Mouse (Mus musculus) ovary, postnatal 10 days (tissue): ENCODE measurements around the gene Mmd2.

Experiments
- DNase-seq: peaks from one replicate; pipeline ENCODE4 v3.0.0; 2022; ENCODE audit warnings: low spot score

Mmd2 gene

DNA sequence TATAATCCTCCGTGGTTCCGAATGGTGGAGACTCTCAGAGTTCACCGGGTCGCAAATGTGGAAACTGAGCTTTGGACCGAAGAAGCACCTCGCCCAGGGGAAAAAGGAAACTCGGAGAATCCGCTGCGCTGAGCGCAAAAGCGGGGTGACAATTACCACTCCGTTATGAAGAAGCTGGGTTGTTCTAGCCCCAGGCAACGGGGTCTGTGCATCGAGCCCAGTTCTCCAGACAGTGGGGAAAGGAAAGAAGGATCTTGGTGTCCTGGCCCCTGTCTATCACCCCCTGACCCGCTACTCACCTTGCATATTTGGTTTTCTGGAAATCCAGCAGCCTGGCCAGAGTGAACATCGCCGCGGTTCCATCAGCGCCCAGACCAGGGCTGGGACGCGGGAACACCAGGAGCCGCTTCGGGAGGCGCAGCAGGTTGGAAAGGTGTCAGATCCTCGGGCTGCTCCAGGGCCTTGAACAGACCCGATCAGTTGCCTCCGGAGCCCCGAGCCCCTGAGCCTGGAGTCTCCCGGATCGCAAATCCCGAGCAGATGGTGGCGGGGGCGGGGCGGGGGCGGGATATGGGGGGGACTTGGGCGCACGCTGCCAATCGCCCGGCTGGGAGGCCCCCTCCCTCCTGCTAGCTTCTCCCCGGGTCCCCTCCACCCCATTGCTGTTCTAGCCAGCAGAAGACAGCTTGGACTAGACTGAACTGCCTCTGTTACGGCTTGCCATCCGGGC, at the start of gene Mmd2:
Gene Mmd2 (minus strand): TSS at position 542 of the 730 bp plus-strand sequence.
- no peak for DNase-seq

DNA sequence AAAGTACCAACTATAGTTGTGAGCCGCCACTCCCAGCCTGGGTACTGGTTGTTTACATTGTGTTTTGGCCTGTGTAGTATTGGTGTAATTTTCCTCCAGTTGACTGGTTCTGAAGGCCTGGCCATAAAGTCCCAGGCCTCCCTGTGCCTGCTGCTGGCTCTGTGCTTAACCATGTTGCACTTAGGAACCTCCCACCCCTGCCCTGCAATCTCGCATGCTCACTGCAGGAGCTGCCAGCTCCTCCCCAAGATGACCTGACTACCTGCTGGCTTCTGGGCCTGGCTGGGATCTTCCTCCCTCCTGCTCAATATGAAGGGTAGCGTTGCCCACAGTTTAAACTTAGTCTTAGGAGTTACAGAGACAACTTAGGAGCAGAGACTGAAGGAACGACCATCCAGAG, 43.7 kb upstream of the Mmd2 start:
- no peak for DNase-seq

DNA sequence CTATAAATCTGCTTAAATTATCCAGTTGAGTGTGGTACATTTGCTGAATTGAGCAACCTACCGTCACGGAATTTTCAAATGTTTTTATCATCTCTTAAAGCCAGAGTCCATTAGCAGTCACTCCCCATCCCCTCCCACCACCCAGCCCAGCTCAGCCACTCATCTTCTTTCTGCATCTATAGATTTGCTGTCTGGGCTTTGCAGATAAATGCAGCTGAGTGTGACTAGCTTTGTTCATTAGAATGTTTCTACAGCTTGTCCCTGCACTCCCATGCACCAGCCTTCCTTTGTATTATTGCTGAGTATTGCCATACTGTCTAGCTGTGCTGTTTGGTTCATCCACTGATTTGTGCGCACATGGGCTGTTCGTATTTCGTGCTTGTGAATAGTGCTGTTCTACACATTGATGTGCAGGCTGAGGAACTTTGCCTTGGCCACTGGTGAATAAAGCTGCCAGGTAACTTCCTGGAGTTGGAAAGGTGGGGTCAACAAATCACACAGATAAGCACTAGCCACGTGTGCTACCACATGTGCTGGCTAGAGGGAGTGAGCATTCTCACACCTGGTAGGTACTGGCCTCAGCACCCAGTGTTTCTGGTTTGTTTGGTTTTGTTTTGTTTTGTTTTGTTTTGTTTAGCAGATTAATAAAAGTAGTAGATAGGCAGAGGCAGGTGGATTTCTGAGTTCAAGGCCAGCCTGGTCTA, 42.3 kb upstream of the Mmd2 start:
- no peak for DNase-seq

DNA sequence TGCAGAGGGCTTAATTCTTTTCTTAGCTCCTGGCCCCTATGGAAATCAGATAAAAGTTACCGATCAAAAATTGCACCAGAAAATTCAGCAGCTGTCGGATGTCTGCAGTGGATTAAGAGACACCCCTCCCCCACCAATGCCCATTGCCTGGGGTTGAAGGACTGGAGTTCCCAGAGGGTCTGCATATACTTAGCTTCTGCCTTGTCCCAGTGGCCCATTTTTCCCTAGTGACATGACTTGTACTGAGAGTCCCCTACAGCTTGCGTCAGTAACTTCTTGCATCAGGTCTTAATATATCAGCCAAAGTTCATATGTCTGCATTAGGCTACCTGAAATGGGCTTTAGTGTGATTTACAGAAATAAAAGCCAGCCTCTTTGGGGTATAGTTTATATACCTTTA, 41.8 kb upstream of the Mmd2 start:
- DNase-seq: no peak

DNA sequence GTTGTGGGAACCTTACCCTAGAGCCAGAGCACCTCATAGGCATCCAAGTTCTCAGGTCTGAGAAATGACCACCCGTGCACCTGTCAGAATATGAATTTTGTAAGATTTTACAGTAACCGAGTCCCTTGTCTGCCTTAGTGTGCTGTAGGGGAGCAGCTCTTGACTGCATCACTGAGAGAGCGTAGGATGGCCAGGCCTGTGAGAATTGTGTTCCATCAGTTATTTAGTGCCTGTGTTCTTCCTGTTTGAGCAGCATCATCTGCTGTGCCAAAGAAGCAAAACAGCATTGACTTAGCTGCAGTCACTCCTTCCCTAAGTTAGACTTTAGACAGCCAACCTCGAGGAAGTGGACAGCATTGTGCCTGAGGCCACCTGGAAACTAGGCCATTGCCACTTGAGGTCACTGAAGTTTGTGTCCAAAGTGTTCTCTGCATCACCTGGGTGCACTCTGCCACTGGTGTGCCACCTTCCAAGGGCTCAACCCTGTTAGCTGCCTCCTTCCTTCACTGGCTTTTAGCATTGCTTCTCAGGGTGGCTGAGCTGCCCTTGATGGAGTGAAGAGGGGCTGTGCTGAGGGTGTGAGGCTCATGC, 41.0 kb upstream of the Mmd2 start:
- no peak for DNase-seq

DNA sequence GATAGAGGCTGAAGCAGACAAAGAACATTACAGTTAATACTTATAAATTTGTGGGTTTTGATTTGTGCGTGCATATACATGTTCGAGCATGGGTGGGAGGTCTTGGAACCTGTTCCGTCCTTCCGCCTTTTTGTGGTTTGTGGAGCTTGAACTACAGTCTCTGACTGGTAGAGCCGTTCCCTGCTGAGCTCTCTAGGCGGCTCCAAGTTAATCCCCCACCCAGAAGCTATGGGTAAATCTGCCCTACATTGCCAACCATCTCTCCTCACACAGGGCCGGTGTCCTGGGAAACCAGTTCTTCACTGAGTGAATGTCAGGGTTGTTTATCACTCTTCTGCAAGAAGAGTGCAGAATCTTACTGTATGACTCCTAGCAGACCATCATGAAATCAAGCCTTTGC, 39.6 kb upstream of the Mmd2 start:
- DNase-seq: no peak

DNA sequence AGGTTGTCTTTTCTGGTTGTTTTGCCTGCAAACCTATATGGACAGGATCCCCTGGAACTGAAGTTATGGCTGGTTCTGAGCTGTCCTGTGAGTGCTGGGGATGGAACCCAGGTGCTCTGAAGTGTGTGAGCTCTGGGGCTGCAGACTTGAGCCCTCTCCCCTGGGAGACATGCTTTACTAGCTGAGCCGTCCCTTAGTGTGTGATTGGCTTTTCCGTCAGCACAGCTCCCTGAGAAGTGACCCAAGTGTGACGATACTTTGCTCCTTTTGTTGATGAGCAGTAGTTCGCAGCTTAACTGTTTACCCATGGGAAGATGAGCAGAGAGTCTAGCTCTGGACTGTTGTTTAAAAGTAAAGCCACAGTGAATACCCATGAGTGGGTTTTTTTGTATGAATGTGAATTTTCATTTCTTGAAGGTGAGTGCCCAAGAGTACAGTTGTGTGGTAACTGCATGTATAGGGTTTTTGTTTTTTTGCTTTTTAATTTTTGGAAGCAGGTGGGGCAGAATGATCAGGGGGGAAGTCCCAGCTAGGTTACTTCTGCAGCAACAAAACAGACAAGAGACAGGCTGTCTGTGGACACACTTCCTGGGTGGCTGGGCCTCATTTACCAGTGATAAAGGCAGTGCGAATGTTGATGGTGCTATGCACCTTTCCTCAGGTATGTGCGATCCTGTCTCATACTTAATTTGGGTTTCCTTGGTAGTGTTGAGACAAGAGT, 32.9 kb upstream of the Mmd2 start:
- DNase-seq: no peak

DNA sequence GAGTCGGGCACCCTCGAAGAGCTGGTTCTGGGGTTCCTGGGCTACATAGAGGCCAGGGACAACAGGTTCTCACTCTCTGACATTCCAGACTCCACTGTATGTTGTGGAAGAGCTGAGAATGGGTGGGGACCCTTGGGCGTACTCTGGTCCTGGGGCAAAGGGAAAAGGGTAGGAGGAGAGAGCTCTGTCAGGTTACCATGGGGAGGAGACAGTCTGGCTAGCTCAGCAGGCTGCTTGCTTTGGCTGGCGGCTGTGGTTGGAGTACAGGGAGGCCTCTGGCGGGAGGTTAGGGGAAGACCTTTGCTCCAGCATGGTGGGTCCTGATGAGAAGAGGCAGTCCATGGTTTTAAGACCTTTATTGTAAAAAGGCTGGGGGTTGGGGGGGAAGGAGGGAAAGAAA, 31.5 kb upstream of the Mmd2 start:
- DNase-seq: no peak

DNA sequence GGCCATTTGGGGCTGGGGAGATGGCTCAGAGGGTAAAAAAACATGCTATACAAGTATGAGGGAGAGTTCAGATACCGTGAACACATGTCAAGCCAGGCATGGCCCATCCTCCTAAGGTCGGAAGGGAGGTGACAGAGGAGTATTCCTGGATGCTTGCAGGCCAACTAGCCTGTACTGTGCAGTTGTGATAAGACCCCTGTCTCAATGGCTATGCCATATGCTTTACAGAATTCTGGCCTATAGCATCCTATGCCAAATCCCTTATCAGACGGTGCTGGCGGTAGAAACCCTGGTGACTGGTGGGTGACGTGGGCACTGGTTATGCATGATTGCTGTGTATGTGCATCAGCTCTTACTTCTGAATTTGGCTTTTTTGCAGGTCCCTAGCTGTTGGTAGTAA, 29.2 kb upstream of the Mmd2 start:
- no peak for DNase-seq

DNA sequence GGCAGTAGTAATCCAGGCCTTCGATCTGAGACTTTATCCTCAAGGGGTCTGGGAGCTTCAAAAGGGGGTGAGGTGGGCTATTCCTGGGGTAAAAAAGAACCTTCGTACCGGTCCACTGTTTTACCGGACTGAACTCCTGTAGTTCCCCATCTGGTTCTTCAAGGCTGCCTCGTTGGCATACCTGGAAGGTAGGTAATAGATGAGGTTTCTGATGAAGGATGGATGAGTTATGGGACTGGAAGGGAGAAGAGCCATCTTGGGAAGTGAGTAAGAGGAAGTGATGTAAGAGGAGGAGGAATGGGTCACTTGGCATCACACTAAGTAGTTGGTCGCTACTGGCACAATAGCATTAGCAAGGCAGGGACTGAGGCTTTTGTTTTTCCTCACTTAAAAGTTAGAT, 21.6 kb upstream of the Mmd2 start:
- DNase-seq: no peak

DNA sequence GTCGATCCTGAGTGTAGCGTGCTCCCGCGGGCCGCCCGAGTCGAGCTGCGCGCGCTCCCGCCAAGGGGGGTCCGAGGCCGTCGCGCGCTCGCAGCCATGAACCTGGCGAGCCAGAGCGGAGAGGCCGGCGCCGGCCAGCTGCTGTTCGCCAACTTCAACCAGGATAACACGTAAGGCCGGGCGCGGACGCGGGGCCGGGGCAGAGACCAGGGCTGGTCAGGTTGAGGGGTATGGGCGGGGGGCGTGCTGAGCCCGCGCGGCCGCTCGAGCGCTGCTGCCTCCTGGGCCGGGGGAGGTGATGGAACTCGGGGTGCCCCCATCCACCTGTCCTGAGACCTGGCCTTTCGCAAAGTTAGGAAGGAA, 21.0 kb upstream of the Mmd2 start:
- no peak for DNase-seq

DNA sequence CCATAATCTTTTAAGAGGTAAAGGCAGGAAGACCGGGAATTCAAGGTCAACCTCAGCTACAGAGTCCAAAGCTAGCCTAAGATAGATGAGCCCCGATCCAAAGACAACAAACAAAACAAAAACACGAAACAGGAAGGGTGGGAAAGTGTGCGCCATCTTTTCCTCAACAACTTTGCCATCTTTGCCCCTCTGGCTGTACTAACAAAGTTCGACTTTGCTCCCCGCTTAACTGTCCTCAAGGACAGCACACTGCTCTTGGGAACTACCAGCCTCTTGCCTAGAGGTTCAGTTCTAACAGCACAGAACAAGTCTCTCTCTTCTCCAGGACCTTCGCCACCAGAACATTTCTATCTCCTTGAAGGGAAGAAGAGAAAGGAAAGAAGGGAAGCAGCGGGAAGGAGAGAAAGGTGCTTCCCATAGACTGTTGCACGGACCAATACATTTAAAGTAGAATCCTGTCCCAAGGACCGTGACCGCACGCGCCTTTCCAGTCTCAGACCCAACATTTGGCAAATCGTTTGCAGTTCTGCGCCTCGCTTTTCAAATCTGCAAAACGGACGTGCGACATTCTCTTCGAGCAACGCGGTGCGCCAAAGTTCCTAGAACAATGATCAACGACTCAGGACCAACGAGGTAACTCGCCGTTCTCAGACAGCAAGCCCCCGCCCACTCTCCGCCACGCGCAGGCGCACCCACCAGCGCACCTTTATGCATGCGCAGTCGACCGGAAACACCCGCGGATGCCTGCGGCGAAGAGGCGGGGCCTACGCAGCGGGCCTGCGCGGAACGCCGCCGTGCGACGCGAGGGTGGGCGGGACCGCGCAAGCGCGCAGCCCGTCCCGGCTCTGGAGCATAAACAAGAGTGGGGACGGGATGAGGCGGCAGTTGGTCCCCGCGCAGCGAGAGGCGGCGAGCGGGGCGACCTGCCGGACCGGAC, 20.4 kb upstream of the Mmd2 start:
- DNase-seq: peak; percentile 91

DNA sequence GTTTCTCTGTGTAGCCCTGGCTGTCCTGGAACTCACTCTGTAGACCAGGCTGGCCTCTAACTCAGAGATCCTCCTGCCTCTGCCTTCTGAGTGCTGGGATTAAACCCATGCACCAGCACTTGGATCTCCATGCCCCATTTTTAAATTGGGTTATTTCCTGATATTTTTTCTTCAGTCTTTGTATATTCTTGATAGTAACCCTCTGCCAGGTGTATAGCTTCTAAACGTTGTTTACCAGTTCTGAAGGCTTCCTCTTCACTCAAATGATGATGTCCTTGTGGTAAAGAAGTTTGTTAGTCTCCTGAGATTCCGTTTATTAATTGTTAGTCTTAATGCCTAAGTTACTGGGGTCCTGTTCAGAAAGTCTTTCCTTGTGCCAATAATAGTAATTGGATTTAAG, 18.8 kb upstream of the Mmd2 start, which contains the start of gene Wipi2:
Gene Wipi2 (plus strand): TSS at position 301 of the 400 bp plus-strand sequence.
- no peak for DNase-seq

DNA sequence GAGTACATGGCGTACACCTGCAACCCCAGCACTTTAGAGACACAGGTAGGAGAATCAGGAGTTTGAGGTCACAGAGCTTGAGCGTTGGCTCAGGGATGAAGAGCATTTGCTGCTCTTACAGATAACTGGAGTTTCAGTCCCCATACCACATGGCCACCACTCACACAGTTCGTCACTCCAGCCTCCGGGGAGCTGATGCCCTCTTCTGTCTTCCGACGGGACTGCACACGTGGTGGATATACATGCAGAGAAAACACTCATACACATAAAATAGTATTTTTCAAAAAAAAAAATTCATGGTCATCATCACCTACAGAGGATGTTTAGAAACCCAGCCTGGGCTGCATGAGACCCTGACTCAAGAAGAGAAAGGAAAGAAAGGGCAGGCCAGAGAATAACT, 14.5 kb upstream of the Mmd2 start:
- DNase-seq: no peak

DNA sequence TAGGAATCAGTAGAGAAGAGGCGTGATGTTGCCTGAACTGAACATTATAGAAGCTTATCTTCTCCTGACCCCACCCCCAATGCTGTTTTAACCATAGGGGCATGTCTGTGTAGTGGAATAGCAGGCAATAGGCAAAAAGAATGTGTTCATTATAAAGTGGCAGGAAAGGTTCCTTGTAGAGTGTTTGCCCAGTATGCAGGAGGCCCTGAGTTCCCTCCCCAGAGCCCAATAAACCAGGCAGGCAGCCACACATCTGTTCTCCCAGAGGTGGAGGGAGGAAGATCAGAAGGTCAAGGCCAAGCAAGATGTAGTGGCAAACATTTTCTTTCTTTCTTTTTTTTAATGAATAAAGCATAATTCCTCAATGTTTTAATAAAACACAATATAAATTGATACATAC, 13.5 kb upstream of the Mmd2 start:
- DNase-seq: no peak

DNA sequence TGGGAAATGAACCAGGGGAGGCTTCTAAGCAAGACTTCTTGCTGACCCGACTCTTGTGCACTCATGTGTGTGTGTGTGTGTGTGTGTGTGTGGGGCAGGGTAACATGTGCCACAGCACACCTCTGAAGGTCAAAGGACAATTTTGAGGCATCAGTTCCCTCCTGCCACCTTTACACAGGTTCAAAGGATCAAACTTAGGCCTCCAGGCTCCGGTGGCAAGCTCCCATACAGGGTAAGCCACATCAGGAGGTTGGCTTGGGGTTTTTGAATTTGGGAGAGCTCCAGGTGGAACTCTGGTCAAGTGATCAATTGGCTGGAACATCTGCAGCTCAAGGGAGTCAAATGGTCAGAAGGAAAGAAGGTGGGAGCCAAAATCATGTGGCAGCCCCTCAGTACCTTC, 12.8 kb upstream of the Mmd2 start:
- no peak for DNase-seq

DNA sequence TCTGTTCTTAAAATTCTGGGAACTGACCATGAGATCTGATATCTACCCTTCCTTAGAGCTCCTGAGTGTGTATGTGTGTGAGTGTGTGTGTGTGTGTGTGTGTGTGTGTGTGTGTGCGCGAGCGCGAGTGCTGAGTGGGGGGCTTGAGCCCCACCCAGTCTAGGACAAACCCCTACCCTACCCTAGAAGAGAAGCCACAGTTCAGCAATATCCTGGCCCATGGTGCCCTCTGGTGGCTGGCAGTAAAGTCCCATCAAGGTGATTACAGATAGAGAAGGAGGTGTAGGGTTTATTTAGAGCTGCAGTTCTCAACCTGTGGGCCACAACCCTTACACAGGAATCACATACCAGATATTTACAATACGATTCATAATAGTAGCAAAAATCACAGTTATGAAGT, 11.3 kb upstream of the Mmd2 start:
- no peak for DNase-seq

DNA sequence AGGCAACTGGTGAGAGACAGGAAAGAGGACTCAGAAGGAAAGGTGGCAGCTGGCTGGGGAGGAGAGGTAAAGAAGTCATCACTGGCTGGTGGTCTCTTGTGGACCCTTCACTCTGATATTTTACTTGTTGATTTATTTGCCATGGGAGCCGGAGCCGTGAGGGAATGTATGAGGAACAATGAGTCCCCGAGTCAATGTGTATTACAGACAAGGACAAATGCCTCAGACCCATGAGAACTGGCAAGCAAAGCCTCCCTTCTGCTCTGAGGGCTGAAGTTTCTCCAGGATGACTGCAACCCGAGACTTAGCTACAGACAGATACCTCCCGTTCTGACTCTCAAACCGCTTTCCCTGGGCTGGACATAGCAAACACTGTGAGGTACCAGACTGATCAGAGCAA, 7.7 kb upstream of the Mmd2 start:
- no peak for DNase-seq

DNA sequence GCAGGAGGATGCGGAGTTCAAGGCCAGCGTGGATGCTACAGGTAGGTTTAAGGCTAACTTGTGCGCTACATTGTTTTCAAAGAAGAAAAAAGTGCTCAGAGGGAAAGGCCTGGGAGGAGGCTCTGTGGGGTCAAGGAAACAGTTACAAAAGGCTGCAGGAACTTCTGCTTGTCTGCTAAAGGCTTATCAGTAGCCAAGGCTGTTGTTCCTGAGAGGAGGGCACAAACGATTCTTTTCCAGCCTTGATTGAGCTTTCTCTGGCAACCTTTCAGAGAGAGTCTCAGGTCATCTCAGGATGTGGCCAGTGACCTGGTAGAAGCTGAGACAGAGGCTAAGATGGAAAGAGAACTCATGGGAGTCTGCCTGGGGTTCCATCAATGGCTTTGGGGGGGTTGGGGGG, 7.0 kb upstream of the Mmd2 start:
- DNase-seq: no peak

DNA sequence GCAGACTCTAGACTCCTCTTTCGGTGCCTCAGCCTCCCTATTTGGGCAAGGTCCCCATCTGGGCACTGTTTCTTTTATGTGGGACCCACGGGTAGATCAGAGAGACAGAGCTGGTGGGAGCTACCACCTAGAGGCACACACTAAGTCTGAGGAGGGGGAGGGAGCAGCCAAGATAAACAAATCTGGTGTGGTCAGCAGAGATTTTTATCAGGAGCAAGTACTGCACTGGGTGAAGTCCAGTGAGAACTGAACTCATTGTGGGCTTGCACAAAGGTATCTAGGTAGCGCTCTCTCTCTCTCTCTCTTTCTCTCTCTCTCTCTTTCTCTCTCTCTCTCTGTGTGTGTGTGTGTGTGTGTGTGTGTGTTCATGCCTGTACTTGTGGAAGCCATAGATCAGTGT, 5.9 kb upstream of the Mmd2 start:
- no peak for DNase-seq

DNA sequence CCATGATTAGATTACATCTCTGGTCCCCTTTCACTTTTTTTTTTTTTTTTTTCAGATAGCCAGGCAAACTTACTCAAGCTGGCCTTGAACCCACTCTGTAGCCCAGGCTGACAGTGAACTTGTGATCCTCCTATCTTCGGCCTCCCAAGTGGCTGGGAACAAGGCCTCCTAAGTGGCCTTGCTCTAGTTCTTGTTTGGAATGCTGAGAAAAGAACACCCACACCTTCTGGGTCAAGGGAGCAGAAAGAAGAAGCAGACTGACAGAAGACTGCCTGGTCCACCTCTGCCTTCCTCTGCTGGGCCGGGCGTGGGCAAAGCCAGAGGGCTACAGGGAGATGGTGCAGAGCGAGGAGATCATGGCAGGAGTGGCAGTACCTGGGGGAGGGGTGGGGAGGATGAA, 1.8 kb upstream of the Mmd2 start:
- no peak for DNase-seq

DNA sequence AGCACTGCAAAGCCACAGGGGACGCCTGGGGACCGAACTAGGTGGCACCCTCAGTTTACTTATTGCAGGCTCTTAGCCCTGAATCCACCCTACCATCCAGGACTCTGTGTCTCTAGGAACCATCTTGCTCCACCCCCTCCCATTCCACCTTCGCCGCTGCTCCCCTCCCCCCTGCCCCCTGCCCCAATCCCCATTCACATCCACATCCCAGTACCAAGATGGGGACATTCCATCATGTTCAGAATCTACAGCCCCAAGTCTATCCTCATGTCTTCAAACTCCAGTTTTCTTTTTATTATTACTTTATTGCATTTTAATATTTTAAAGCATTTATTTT, 357 bp upstream of the Mmd2 start:
- no peak for DNase-seq
